Mouse (Mus musculus) urinary bladder, adult 18-20 months (tissue): Measurements from ENCODE around the gene Coq8b.
"Not testable (repeated sequence)": the region's sequence is repeated elsewhere in the genome, so short reads cannot be mapped to it uniquely, and the experiment has no call there.

Experiments used
- DNase-seq, 2 experiments: peaks; one replicate each; pipeline ENCODE4 v3.0.0; 2022; ENCODE audit warnings: low spot score in 2 of 2, mixed read lengths in 2 of 2

The Coq8b gene

DNA sequence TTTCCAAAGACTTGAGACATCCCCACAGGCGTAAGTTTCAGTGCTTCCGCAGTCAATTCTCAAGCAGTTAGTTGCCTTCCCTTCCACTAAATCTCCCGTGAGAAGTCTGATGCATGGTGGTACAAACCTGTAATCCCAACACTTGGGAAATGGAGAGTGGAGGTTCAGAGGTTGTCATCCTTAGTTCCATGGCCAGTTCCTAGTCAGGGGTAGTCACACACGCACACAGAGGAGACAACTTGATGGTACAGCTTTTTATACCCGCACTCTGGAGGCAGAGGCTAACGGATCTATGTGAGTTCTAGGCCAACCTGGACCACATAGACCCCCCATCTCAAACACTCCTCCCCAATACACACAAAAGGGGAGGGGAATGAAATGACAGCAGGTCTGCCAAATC is 4.0 kb upstream of the Coq8b start:
- no peak for DNase-seq

DNA sequence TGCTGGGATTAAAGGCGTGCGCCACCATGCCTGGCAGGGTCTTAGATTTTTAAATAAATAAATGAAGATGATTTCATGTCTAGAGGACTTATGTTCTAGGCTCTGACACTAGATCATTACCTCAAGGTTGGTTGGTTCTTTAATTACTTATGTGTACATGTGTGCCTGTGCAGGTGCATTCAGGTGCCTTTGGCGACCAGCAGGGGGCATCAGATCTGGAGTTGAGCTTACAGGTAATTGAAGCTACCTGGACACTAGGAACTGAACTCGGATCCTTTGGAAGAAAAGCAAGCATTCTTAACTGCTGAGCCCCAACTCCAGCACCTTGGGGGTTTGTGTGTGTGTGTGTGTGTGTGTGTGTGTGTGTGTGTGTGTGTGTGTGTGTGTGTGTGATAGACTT is 2.0 kb upstream of the Coq8b start:
- no peak for DNase-seq

DNA sequence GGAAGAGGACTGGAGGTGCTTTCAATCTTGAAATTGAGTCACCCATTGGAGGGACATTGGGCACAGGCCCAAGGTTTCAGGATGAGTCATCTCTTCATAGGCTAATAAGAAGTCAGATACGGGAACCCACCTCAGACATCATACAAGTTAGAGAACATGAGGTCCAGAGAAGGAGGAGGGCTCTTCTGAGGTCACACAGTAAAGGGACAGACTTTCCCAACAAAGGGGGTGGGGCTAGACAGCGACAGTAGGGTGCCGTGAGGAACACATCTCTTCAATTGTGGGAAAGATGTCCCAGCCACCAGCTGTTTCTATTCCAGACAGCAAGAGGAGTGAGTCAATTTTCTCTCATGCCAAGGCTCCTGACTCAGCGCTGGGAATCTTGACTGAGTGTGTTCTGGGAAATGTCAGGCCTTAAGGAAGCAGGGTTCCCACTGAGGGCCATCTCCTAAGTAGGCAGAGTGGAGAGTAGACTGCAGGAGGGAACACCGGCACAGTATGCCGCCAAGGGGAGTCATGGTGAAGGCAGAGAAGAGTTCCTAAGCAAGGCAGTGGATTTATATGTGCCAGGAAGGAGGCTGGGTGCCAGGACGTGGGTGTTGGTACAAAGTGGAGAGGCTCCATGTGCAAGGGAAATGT is 1.0 kb upstream of the Coq8b start:
- peak; percentile 41 to 58 for DNase-seq

DNA sequence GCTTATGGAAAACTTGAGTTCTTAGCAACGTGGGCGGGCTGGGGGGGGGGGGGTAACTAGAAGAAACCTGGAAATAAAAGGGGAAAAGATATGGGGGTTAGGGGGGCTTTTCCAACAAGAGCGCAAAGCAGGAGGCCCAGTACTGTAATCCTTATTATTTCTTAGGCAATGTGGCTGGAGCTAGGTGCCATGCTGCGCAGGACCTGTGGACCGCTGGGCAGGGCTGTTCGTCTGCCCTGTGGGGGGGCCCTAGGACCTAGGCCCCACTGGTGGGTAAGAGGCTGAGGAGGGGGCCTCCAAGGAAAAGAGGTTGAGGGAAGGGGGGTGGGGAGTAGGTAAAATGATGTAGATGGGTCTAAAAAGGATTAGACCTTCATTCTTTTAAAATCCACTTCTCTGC is 477 bp downstream of the Coq8b start:
- DNase-seq = no peak

DNA sequence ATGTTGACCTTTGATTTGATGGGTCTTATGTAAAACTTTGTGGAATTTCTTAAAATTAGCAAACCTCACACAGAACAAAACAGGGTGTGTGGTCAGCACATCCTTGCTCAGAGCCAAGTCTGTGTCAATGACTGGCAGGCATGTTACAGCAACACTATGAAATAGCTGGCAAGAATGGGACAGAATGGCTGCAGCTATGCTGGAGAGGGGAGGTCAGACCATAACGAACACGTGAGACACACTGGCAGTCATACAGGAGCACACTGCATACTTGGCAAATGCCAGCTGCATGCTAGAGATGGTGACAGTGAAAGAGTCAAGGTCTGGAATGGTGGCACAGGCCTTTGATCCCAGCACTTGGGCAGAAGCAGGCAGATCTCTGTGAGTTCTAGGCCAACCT is 2.9 kb downstream of the Coq8b start:
- no peak for DNase-seq

DNA sequence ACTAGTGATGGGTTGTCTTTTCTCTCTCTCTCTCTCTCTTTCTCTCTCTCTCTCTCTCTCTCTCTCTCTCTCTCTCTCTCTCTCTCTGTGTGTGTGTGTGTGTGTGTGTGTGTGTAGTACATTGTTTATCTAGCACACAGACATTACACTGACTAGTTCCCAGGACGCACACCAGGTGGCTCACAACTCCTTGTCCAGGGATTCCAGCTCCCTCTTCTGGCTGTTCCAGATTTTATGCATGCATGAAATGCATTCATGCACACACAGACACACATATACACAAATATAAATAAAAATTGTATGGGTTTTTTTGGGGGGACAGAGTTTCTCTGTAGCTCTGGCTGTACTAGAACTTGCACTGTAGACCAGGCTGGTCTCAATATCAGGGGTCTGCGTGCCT is 4.7 kb downstream of the Coq8b start:
- DNase-seq = no peak

DNA sequence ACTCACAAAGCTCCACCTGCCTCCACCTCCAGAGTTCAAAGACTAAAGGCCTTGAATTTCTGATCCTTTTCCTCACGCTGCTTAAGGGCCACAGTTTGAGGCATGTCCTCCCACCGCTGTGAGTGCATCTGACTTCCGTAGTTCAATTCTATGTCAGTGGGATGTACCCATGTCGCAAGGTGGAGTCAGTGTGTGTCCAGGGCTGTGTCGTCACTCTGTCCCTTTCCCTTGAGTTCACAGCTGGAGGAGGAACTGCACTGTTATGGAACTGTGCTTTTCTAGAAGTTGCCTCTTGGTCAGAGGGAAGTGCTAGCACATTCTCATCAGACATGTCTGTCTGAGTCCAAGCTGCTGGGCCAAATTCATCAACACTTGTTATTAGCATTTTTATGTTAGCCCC is 5.7 kb downstream of the Coq8b start:
- no peak for DNase-seq

DNA sequence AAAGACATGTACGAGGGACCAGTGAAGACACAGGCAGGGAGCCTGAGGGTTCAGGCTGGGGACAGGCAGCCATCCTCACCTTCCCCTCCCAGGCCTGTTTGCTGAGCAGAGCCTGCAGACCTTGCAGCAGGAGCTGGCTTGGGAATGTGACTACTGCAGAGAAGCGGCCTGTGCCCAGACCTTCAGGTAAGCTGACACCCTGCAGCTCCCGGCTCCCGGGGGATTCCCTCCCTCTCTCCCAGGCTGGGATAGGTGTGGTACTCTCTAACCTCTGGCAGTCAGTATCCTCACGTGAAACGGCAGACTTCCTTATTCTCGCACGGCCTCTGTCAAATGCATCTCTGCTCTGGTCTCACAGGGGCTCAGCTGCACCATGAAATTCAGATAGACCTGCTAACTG is 10.4 kb downstream of the Coq8b start:
- no peak for DNase-seq

DNA sequence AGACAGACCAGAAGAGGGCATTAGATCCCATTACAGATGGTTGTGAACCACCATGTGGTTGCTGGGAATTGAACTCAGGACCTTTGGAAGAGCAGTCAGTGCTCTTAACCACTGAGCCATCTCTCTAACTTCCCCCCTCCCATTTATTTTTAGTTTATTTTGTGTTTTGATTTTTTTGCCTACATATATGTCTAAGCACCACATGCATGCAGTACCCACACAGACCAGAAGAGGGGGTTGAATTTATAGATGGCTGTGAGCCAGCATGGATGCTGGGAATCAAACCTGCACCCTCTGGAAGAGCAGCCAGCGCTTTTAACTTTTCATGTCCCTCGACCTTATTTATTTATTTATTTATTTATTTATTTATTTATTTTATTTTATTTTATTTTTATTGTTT is 11.3 kb downstream of the Coq8b start:
- DNase-seq = not testable (repeated sequence)

DNA sequence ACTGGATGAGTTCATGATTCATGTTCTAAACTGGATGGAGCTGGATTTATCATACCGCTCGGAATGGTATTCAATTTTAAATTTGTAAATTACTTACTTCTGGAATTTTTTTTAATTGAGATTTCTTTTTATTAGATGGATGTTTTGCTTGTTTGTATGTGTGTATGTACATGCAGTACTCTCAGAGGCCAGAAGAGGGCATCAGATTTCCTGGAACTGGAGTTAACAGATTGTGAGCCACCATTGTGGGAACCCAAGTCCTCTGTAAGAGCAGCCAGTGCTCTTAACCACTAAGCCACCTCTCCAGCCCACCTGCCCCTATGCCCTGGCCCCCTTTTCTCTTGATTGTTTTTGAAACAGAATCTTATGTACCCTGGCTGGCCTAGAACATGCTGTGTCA is 16.3 kb downstream of the Coq8b start:
- no peak for DNase-seq

DNA sequence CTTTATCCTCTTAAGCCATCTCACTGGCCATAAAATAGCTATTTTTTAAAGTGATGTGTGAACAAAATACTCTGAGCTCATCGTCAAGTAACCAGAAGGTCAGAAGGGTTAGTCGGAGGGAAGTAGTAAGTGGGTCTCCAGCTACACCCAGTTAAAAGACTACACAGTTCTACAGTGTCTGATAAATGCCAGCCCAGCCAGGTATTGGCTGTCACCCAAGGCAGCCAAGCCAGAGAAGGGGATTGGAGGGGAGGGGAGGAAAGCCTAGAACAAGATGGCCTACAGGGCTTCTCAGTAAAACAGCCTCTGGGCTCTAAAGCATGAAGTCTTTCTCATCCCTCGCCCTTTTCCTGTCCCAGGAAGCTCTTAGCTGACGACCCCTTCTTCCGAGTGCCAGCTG is 17.1 kb downstream of the Coq8b start:
- no peak for DNase-seq

DNA sequence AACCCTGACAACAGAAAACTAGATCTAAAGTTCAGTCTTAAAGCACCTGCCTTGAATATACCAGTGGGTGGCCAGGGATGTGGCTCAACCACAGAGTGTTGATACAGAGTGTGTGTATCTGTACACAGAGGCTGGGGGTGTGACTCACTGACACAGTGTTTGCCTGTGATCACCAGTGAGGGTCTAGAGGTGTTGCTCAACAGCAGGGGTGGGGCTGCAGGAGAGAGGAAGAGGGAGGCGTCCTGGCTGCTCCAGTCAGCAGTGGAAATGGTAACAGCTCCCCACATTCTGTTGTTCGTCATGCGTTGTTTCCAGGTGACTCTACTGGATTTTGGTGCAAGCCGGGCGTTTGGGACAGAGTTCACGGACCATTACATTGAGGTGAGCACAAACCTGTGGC is 19.1 kb downstream of the Coq8b start:
- DNase-seq = peak in 1 of 2 experiments; percentile 69

DNA sequence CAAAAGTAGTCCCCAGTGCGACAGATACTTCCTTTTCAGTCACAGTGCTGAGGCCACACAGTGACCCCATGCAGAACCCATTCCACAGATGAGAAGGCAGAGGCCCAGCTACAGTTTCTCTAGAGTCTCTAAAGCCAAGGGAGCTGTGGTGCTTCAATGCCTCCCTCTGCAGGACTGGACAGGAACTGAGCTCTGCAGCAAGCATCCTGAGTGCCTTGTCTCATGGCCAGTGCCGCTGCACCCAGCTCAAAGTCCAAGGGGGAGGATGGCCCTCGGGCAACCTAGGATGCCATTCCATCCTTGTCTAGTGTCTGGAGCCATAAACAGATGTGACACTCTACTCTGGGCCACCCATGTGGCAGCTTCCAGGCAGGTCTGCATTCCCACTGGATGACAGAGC is 22.9 kb downstream of the Coq8b start:
- no peak for DNase-seq

DNA sequence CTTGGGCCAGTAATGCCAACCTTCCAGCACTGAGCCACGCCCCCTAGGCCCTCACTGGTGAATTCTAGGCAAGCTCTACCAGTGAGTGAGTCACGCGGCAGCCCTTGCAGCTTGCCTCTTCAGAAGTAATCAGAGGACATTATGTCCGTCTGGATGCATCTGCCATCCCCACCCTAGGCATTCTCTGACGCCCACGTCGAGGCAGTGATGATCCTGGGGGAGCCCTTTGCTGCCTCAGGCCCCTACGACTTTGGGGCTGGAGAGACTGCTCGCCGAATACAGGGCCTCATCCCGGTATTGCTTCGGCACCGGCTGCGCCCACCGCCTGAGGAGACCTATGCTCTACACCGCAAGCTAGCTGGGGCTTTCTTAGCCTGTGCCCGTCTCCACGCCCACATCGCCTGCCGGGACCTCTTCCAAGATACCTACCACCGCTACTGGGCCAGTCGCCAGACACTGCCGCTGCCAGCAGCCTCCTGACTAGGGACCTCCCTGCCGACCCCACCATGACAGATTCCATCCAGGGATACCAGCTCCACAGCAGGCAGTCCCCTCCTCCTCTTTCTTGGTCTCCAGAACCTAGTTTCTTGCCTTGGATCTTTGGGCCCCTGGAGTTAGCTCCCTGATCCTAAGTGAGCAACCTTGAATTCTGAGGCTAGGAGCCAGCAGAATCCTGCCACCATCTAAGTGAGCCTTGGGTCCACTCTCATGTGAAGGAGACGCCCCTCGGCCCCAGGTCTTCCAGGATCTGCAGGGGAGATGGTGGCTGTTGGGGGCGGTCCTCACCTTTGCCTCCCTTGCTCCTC is 24.4 kb downstream of the Coq8b start:
- peak; percentile 25 to 32 for DNase-seq

DNA sequence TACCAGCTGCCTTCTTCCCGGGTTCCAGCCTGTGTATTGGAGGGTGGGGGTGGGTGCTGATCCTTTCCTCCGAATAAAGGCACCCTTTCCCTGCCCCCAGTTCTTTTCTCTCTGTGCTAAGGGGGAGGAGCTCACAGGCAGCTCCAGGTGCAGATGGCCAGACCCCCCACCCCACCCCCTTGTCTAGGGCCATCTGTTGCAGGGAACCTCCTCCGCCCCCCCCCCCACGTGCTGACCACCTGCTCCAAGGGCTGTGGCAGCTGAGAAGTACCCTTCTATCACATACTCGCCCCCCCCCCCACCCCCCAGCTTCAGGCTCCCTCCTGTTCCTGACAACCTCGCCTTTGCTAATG is 25.0 kb downstream of the Coq8b start:
- no peak for DNase-seq

DNA sequence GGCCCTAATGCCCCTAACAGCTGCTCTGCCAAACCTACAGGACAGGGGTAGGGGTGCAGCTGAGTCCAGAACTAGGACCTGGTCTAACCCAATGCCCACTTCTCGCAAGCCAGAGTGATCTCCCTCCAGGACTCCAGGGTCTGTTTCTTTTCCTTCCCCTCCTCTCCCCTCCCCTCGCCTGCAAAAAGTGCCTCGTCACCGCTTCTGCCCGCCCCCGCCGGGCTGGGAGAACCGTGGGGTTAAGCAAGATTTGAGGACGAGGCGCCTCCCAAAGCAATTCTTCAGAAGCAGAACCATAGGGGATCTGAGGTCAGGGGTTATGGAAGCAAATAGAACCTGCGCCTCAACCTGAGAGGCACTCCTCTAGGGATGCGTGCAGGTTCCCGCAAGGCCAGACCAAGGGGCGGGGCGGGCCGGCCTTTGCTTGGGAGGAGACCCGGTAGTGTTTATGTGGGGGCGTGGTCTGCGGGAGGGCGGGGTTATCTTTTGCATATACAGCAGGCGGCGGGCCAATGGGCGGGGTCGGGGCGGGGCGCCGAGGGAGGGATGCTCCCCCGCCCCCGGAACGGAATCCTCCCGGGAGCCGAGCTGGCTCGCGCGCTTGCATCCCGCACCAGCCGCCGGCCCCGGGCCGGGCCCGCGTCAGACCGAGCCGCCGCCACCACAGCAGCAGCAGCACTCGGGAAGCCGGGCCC is 25.5 kb downstream of the Coq8b start, which contains the start of gene Numbl:
Gene Numbl, plus strand, starts transcription at position 229 of the 695 bp plus-strand sequence.
- peak; percentile 92 to 95 for DNase-seq

DNA sequence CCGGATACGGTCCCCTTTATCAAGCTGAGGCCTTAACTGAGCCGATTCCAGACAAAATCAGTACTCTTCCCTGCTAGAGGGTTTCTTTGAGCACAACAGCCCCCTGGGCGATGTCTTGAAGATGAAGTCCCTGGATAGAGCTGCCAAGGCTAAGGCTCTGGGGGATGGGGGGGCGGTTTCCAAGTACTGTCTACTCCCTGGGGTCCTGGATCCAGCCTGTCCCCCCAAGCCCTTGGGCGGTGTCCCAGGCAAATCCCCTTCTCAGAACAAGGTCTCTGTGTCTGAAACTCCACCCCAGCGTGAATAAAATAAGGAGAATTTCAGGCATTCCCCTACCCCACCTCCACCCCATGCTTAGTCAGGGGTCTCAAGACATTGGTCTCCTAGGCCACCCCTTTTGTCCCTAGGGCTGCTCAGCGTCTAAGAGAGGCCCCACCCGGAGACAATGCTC is 26.5 kb downstream of the Coq8b start:
- DNase-seq = no peak

DNA sequence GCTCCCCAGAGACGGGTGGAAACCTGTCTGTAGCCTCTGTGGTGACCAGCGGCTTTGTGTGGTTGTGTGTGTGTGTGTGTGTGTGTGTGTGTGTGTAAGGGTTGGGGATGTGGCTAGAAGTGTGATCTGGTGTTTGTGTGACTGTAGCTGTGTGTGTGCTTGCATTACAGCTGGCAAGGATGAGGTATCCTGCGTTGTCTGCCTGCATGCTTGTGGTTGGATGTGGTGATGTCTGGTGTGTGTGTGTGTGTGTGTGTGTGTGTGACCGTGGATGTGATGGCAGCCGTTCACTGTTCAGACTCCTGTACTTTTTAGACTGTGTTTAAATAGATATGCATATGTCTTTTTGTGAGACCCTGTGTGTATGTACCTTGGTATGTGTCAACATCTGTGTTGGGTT is 26.9 kb downstream of the Coq8b start:
- no peak for DNase-seq

DNA sequence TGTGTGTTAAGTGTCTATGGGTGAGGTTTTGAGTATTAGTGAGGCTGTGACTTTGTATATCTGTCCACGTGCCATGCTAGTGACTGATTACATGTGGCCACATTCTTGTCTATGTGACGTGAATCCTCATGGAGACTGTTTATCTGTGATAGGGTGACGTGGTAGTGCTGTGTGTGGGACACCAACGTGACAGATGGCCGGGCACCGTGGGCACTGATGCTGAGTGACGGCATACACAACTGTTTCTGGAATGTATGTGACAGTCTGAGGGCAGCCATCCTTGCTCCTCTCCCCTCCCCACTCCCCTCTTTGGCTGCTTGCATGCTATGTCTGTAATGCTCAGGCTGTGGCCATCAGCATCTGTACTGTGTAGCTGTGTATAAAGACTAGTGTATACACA is 28.0 kb downstream of the Coq8b start:
- no peak for DNase-seq

DNA sequence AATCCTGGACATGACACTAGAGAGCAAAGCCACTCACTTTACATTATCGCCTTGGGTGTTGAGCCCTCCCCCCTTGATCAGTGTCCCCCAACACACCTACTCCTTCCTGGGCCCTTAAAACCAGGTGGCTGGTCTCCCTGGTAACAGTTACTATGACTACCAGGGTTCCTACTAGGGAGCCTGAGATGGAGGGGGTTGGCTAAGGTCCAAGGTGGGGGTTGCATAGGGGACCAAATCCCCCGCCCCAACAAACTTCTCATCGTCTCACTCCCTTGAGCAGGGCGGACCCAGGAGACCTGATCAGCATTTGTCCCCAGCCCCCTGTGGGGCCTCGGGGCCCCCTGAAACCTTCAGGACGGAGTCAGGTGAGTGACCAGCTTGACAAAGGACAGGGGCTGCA is 29.1 kb downstream of the Coq8b start:
- no peak for DNase-seq

DNA sequence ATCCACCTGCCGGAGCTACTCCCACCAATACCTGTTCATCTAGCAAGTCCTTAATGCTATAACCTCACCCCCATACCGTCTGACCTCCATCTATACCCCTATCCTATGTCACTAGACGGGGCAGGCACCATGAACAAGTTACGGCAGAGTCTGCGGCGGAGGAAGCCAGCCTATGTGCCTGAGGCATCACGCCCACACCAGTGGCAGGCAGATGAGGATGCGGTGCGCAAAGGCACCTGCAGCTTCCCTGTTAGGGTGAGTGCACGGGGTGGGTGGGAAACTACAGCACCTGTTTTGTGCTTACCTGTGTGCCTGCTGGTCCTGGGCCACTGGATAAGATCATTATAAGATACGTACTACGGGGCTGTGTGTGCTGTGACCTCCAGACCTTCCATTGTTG is 31.9 kb downstream of the Coq8b start:
- DNase-seq = no peak

DNA sequence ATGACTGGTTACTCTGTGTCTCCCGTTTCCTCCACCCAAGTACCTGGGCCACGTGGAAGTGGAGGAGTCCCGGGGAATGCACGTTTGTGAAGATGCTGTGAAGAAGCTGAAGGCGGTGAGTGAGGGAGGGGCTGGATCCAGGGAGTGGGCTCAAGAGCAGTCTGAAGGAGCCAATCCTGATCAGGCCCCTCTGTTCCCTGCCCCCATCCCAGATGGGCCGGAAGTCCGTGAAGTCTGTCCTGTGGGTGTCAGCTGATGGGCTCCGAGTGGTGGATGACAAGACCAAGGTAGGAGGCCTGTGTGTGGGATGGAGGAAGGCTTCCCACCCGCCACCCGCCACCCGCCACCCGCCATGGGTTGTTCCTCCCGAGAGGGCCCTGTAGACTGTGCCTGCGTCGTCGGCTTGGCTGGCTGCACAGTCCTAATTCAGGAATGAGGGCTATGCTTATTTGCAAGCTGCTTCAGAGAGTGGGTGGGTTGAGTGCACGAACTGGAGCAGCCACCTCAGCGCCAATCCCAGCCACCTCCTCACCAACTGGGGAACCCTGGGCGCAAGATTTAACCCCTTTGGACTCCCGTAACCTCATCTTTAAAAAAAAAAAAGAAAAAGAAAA is 33.8 kb downstream of the Coq8b start:
- no peak for DNase-seq
